29 mouse cellular contexts compared by ENCODE assay signal in genomic region chr2:30327276-30327675, GRCm38 (mm10). TPM values are rescaled to one million over a fixed set of nuclear protein-coding genes. Genes with fewer than 3 reads are reported as not detected.
"Had no signal": no experiment of that assay in that cellular context is flagged by ENCODE, and none has a peak within 500 bp of the region (broad histone marks: within the 10 kb centered on the region; RNA-seq: fewer than 3 reads in every experiment).

No protein-coding gene starts in this region.

- ATAC-seq: liver, embryonic 12.5 days had no signal

- DNase-seq: kidney, postnatal 25 days; layer of hippocampus, adult 9-11 months; liver; lung, adult 18-20 months; lung, postnatal 10 days; lung, postnatal 36 days; midbrain, embryonic 14.5 days; thymus, adult 18-20 months; thymus, postnatal 36 days had no signal

- H3K4me1 ChIP-seq: limb, embryonic 10.5 days; limb, embryonic 13.5 days; liver, embryonic 12.5 days; liver, embryonic 15.5 days; lung, embryonic 15.5 days; megakaryocyte, embryonic 14.5 days; midbrain, embryonic 10.5 days had no signal

- H3K27me3 ChIP-seq: limb, embryonic 13.5 days; liver, embryonic 12.5 days; liver, embryonic 15.5 days; lung, embryonic 15.5 days; megakaryocyte, embryonic 14.5 days had no signal

- H3K9me3 ChIP-seq: limb, embryonic 10.5 days; limb, embryonic 13.5 days; liver, embryonic 12.5 days; liver, embryonic 15.5 days; lung, embryonic 15.5 days; megakaryocyte, embryonic 14.5 days; midbrain, embryonic 10.5 days had no signal

- H3K9ac ChIP-seq: limb, embryonic 13.5 days; liver, embryonic 12.5 days; liver, embryonic 15.5 days; lung, embryonic 15.5 days had no signal

- H3K4me3 ChIP-seq: layer of hippocampus, adult 2 months; limb, embryonic 10.5 days; limb, embryonic 13.5 days; liver, embryonic 12.5 days; liver, embryonic 15.5 days; lung, embryonic 15.5 days; megakaryocyte, embryonic 14.5 days; midbrain, embryonic 10.5 days had no signal

- H3K27ac ChIP-seq: kidney, postnatal 0 days; layer of hippocampus, adult 2 months; limb, embryonic 10.5 days; limb, embryonic 13.5 days; liver, embryonic 12.5 days; liver, embryonic 15.5 days; lung, embryonic 15.5 days; midbrain, embryonic 10.5 days had no signal

- H3K4me2 ChIP-seq: limb, embryonic 13.5 days; liver, embryonic 12.5 days; liver, embryonic 15.5 days; lung, embryonic 15.5 days had no signal

RNA-seq across cellular contexts. Expression of gene Gm28038, which starts 46.4 kb away (rescaled TPM):
- total RNA-seq: layer of hippocampus, adult 2 months; layer of hippocampus, postnatal 25 days; left cerebral cortex, adult 18-20 months; midbrain, postnatal 0 days had no signal
- polyA plus RNA-seq: kidney, postnatal 0 days; large intestine, adult 2 months; limb, embryonic 10.5 days; limb, embryonic 13.5 days; liver, embryonic 12.5 days; liver, embryonic 15.5 days; lung, embryonic 15.5 days; midbrain, embryonic 10.5 days; midbrain, embryonic 14.5 days; midbrain, postnatal 0 days; neural tube, embryonic 11.5 days; neural tube, embryonic 14.5 days; small intestine, adult 2 months; spleen, adult 2 months; stomach, embryonic 16.5 days; testis, adult 2 months; urinary bladder, adult 2 months had no signal
